ENCODE assay signal across 8 mouse cellular contexts in the genomic region with DNA sequence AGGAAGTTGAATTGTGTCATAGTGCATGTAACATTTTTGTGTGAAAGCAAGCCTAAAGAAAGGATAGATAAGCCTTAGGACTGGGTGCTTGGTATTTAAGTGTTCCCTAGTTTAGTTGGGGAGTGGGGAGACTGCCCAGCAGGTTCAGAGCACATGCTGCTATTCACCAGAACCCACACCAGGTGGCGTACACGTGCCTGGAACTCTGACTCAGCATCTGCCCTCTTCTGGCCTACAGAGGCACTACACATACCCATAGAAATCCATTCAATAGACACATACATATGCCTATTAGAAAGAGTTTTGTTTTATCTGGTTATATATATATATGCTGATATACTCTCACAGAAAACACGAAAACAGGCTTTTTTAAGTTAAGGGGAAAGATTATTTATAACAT. TPM values are rescaled to one million over a fixed set of nuclear protein-coding genes. Genes with fewer than 3 reads are reported as not detected.
A peak's percentile ranks its signal among the peaks of the same experiment; 100 is the strongest.
DNase-seq lines count a peak whose midpoint lies in the region; ATAC-seq lines count a peak whose summit lies in the region.

No protein-coding gene starts in this region.

- no peaks in the 10 kb centered on the region for H3K9me3 ChIP-seq in embryonic facial prominence, embryonic 11.5 days (replicated peaks; ENCODE audit: control insufficient read depth, low read length)

- H3K4me2 ChIP-seq in embryonic facial prominence, embryonic 11.5 days (ENCODE audit: low read depth, low read length), result no peak overlapping the region

- H3K4me1 ChIP-seq in embryonic facial prominence, embryonic 11.5 days (ENCODE audit: control insufficient read depth, insufficient read depth, low read length), result no peaks in the 10 kb centered on the region

- WGBS in embryonic facial prominence, embryonic 11.5 days, result 27% methylated on average over 3 of the region's 3 CpGs

- H3K27ac ChIP-seq in embryonic facial prominence, embryonic 11.5 days (replicated peaks; ENCODE audit: low read depth, low read length), result no peak overlapping the region

- H3K4me3 ChIP-seq in embryonic facial prominence, embryonic 11.5 days (ENCODE audit: low read depth, low read length), result no peak overlapping the region

- H3K27me3 ChIP-seq in embryonic facial prominence, embryonic 11.5 days (ENCODE audit: control insufficient read depth, insufficient read depth, low read length), result no peaks in the 10 kb centered on the region

- no peaks in the 10 kb centered on the region; the same call in 1 of the 2 replicates for H3K36me3 ChIP-seq in embryonic facial prominence, embryonic 11.5 days (replicated peaks; ENCODE audit: control insufficient read depth, insufficient read depth, low read depth, low read length)

- peak; percentile 12 to 14 for DNase-seq in cerebellum, adult 18-20 months
- no peak for DNase-seq in cerebellum, adult 9-10 months
- DNase-seq in ovary, postnatal 10 days (ENCODE audit: low spot score), result peak; percentile 6
- no peak for DNase-seq in ovary, adult 18-20 months (ENCODE audit: low spot score)
- peak; percentile 64 for DNase-seq in embryonic facial prominence, embryonic 11.5 days (ENCODE audit: low spot score)
- DNase-seq in kidney, adult 9 months, result peak; percentile 73
- DNase-seq in lung, adult 18-20 months, result peak; percentile 47 to 64
- DNase-seq in right cerebral cortex, postnatal 14 days, result peak; percentile 69

- no peak overlapping the region for H3K9ac ChIP-seq in embryonic facial prominence, embryonic 11.5 days (replicated peaks; ENCODE audit: low read length)

- ATAC-seq in embryonic facial prominence, embryonic 11.5 days (replicated peaks; ENCODE audit: insufficient number of reproducible peaks, low FRiP score, low TSS enrichment, low read depth), result no peak

RNA-seq across cellular contexts. Expression of gene Cep135, which starts 23.2 kb away (rescaled TPM):
- polyA plus RNA-seq in embryonic facial prominence, embryonic 11.5 days (2014; fragmentation: Nextera tagmentation; extraction: Ambion mirVana), result 10.6 and 13.3 TPM in 2 replicates

RNA-seq across cellular contexts. Expression of gene Exoc1, which starts 36.2 kb away (rescaled TPM):
- 48.2 and 50.4 TPM in 2 replicates for polyA plus RNA-seq in embryonic facial prominence, embryonic 11.5 days (2014; fragmentation: Nextera tagmentation; extraction: Ambion mirVana)

Comparison
In these comparisons a context has a peak if more than half of its experiments do, and no peak if none do; other contexts are left out.
1. DNase-seq: peak in cerebellum, adult 18-20 months (2 of 2), ovary, postnatal 10 days (single experiment), embryonic facial prominence, embryonic 11.5 days (single experiment), kidney, adult 9 months (single experiment), lung, adult 18-20 months (2 of 2) and right cerebral cortex, postnatal 14 days (single experiment); none in cerebellum, adult 9-10 months (single experiment) and ovary, adult 18-20 months (single experiment).